Mouse (Mus musculus) forebrain, embryonic 10.5 days (tissue): ENCODE measurements around the gene Crb1. TPM values are rescaled to one million over a fixed set of nuclear protein-coding genes. Genes with fewer than 3 reads are reported as not detected.

Experiments used
- DNase-seq: peaks from one replicate; pipeline ENCODE4 v3.0.0-alpha.2; 2017; ENCODE audit warnings: low spot score; ENCODE audit errors: extremely low spot score
- H3K27ac ChIP-seq: fragments of 300-500 bp; sonication (generic); 2 replicates; pipeline ENCODE4 v1.5.1; 2016; ENCODE audit warnings: mild to moderate bottlenecking
- H3K27me3 ChIP-seq: fragments of 300-500 bp; sonication (generic); 2 replicates; pipeline ENCODE4 v1.6.1; 2016; ENCODE audit warnings: mild to moderate bottlenecking; ENCODE audit not compliant: poor library complexity, severe bottlenecking
- H3K36me3 ChIP-seq: fragments of 300-500 bp; sonication (generic); replicated peaks from 2 replicates; pipeline ENCODE4 v1.6.1; 2016; ENCODE audit warnings: mild to moderate bottlenecking, moderate library complexity
- H3K4me1 ChIP-seq: fragments of 300-500 bp; sonication (generic); 2 replicates; pipeline ENCODE4 v1.6.1; 2016
- H3K4me3 ChIP-seq: fragments of 300-500 bp; sonication (generic); 2 replicates; pipeline ENCODE4 v1.5.1; 2016; ENCODE audit warnings: mild to moderate bottlenecking, moderate library complexity
- H3K9me3 ChIP-seq: fragments of 300-500 bp; sonication (generic); 2 replicates; pipeline ENCODE4 v1.6.1; 2016; ENCODE audit warnings: mild to moderate bottlenecking, moderate library complexity
- WGBS: fragments of 180-500 bp; shearing (Covaris S2); methylation state at CpG from one replicate; pipeline ENCODE4 v1.1.7; 2016; 5-methylcytosine and 5-hydroxymethylcytosine counted together
- polyA plus RNA-seq: library from polyadenylated mRNA; unstranded; fragments of >200 nt; fragmentation: Nextera tagmentation; extraction: Ambion mirVana; gene quantifications from 2 replicates; pipeline ENCODE4 v1.2.1, GENCODE M21; 2016

Crb1 gene
- polyA plus RNA-seq, 1 experiment from 2014 or later: 1.0 TPM

- no peaks in the 10 kb centered on the region for H3K27me3 ChIP-seq
- no peak for DNase-seq
- H3K9me3 ChIP-seq: no peaks in the 10 kb centered on the region; the same call in 1 of the 2 replicates
- H3K4me1 ChIP-seq: no peaks in the 10 kb centered on the region
- 81% methylated on average over 12 of the region's 12 CpGs for WGBS
- no peak overlapping the region for H3K4me3 ChIP-seq
- H3K27ac ChIP-seq: no peak overlapping the region
- no peaks in the 10 kb centered on the region for H3K36me3 ChIP-seq
Observed at GRCm38 (mm10) chr1:139246723-139247380, 130.0 kb downstream of the Crb1 start.

DNA sequence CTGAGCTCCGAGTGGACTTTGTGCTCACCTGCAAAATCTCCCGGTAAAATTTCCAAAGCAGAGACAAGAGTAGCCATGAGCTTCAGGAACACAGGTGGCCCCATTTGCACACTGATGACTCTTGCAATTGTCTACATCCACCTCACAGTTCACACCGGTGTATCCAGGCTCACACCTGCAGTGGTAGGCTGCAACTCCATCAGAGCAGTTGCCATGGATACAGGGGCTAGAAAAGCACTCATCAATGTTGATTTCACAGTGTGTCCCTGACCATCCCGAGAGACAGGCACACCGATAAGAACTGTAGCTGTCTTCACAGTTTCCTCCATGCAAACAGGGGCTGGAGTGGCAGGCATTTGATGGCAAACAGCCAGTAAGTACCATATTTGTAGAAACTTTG is 140.1 kb downstream of the Crb1 start:
- no peak overlapping the region for H3K27ac ChIP-seq
- no peaks in the 10 kb centered on the region for H3K36me3 ChIP-seq
- DNase-seq: no peak
- H3K4me1 ChIP-seq: no peaks in the 10 kb centered on the region
- WGBS: 70% methylated on average over 5 of the region's 5 CpGs
- H3K4me3 ChIP-seq: no peak overlapping the region
- H3K9me3 ChIP-seq: no peaks in the 10 kb centered on the region
- H3K27me3 ChIP-seq: no peaks in the 10 kb centered on the region

DNA sequence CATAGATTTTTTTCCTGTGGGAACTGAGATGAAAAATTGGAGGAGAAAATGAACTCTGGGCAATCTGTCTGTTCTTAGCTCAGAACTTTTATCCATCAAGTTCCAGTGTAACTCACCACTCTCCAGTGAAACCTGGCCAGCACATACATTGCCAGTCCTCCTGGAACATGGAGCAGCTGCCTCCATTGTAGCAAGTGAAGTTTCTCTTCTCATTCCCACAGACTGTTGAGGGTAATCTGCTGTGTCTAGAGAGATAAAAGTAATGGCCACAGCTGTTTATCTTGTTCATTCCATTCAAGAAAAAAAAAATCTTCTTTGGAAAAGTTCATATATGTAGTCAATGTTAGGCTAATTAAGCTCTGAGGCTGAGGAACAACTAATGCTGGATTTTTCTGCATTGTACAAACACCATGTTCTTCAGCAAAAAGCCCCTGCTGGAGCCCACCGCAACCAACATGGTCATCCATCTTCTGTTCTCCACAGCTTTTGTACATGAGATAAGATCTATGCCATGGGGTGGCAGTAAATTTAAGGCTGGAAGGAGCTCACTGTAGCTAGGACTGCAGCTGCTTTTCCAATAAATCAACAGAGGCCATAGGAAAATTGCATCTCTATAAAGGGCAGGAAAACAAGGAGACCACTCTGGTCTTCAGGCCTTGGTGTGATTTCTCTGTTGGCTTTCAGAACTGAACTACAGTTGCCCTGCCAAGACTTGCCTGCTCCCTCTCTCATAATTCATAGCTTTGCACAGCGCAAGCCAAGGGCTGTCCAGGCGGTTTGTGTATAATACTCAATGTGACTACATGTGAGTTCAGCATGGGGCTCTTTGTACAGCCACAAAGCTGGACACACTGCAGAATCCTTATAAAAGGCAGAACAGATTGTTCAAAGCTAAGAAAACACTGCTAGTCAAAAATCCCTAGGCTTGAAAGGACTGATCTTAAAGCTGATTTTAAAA is 142.0 kb downstream of the Crb1 start:
- Histone ChIP-seq H3K4me3 (no peak overlapping the region), H3K4me1 (no peaks in the 10 kb centered on the region), H3K27me3 (no peaks in the 10 kb centered on the region), H3K36me3 (no peaks in the 10 kb centered on the region), H3K27ac (no peak overlapping the region), H3K9me3 (no peaks in the 10 kb centered on the region)
- WGBS: 93% methylated on average over 3 of the region's 3 CpGs
- no peak for DNase-seq

GRCm38 (mm10) chr1:139232636-139233035 is 144.3 kb downstream of the Crb1 start:
- Histone ChIP-seq H3K27me3 (no peaks in the 10 kb centered on the region), H3K9me3 (no peaks in the 10 kb centered on the region), H3K4me1 (no peaks in the 10 kb centered on the region), H3K4me3 (no peak overlapping the region), H3K27ac (no peak overlapping the region), H3K36me3 (no peaks in the 10 kb centered on the region)
- DNase-seq: no peak
- WGBS: 83% methylated on average over 3 of the region's 3 CpGs

GRCm38 (mm10) chr1:139224309-139224949 is 152.5 kb downstream of the Crb1 start:
- Histone ChIP-seq H3K27ac (no peak overlapping the region), H3K36me3 (no peaks in the 10 kb centered on the region), H3K4me1 (no peaks in the 10 kb centered on the region), H3K4me3 (no peak overlapping the region), H3K9me3 (no peaks in the 10 kb centered on the region), H3K27me3 (no peaks in the 10 kb centered on the region)
- no peak for DNase-seq
- WGBS: 93% methylated on average over 6 of the region's 6 CpGs

DNA sequence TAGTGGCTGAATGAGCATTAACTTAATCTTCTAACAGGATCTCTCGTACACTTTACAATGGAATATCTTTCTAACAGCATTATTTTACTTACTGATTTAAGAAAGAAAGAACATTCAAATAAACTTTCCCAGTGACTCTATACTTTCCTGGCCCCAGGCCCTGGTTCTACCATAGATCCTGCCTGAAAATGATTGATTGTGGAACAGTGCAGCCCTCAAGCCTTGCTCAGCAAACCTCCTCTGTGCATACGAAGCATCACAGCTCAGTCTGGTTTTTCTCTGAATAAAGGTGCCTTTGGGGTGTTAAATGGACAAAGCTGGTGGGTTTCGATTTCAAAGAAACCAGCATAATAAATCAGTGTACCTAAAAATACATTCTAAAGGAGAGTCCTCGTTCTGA is 153.1 kb downstream of the Crb1 start:
- Histone ChIP-seq H3K36me3 (no peaks in the 10 kb centered on the region), H3K9me3 (no peaks in the 10 kb centered on the region), H3K27me3 (no peaks in the 10 kb centered on the region), H3K4me3 (no peak overlapping the region), H3K27ac (no peak overlapping the region), H3K4me1 (no peaks in the 10 kb centered on the region)
- no peak for DNase-seq
- 81% methylated on average over 4 of the region's 4 CpGs for WGBS

GRCm38 (mm10) chr1:139215311-139215710 is 161.6 kb downstream of the Crb1 start:
- Histone ChIP-seq H3K36me3 (no peaks in the 10 kb centered on the region), H3K4me3 (no peak overlapping the region), H3K27ac (no peak overlapping the region), H3K9me3 (no peaks in the 10 kb centered on the region), H3K27me3 (no peaks in the 10 kb centered on the region), H3K4me1 (peaks cover 17% of the 10 kb centered on the region)
- no peak for DNase-seq
- WGBS: 68% methylated on average over 8 of the region's 8 CpGs

DNA sequence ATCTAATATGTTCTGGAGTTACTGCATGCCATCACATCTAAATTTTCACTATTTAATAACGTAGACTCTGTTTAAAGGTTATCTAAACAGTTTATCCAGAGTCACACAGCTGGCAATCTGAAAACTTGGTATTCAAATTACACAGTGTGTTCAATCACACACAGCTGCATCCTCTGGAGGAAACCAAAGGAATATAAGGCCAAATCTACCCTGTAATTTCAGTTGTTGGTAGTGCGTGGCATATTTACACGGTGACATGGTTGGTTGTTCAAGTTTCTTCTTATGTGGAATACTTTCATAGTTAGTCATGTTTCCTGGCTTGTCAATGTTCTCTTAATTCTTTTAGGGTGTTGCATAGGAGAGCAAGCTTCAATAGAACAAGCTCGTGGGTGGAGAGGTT is 166.4 kb downstream of the Crb1 start:
- H3K27ac ChIP-seq: no peak overlapping the region
- no peaks in the 10 kb centered on the region for H3K36me3 ChIP-seq
- 78% methylated on average over 4 of the region's 4 CpGs for WGBS
- no peak for DNase-seq
- H3K4me1 ChIP-seq: peaks cover 30% of the 10 kb centered on the region
- H3K4me3 ChIP-seq: no peak overlapping the region
- H3K9me3 ChIP-seq: no peaks in the 10 kb centered on the region
- H3K27me3 ChIP-seq: no peaks in the 10 kb centered on the region

DNA sequence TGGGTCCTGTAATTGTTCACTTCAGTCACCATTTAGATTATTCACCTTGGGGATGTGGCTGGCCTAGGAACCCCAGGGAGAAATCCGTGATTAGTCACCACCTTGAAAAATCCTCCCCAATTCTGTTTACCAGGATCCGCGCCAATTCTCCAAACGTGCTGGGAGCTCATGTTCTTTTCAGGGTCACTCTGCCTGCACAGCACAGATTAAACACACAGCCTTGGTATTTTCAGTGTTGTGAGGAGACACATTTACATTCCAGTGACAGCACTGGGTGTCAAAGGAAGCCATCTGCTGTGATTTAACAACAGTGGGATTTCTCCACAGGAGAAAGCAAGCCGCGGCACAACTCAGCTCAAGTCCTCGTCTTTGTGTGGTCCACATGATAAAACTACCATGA is 167.1 kb downstream of the Crb1 start:
- H3K27ac ChIP-seq: no peak overlapping the region
- peaks cover 30% of the 10 kb centered on the region for H3K4me1 ChIP-seq
- no peak for DNase-seq
- H3K36me3 ChIP-seq: no peaks in the 10 kb centered on the region
- no peaks in the 10 kb centered on the region for H3K9me3 ChIP-seq
- H3K4me3 ChIP-seq: no peak overlapping the region
- 22% methylated on average over 7 of the region's 7 CpGs for WGBS
- H3K27me3 ChIP-seq: no peaks in the 10 kb centered on the region

DNA sequence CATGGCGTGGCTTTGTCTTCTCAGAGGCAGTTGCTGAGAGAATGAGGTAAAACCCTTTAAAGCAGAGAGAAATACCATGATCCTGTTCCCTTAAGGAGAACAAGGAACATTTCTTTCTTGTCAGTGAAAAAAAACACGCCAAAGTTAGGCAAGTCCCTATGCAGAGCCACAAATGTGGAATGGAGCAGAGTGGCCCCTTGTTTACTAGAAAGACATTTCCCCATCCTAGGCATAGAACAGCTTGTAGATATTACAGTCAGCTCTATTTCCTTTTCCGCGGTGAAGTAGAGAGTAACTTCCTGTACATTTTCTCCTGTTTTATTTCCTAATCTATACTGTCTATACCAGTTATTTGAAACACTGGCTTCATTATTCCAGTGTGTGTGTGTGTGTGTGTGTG is 170.6 kb downstream of the Crb1 start:
- Histone ChIP-seq H3K36me3 (no peaks in the 10 kb centered on the region), H3K9me3 (no peaks in the 10 kb centered on the region), H3K27ac (no peak overlapping the region), H3K4me1 (peaks cover 23% of the 10 kb centered on the region), H3K4me3 (no peak overlapping the region), H3K27me3 (no peaks in the 10 kb centered on the region)
- WGBS: 71% methylated on average over 4 of the region's 4 CpGs
- DNase-seq: no peak

GRCm38 (mm10) chr1:139203026-139203425 is 173.9 kb downstream of the Crb1 start:
- Histone ChIP-seq H3K4me1 (0 out of 2 replicates have a peak, but pooled peaks cover 3% of the 10 kb centered on the region), H3K27me3 (no peaks in the 10 kb centered on the region), H3K36me3 (no peaks in the 10 kb centered on the region), H3K9me3 (no peaks in the 10 kb centered on the region), H3K4me3 (no peak overlapping the region), H3K27ac (no peak overlapping the region)
- DNase-seq: no peak
- WGBS: 81% methylated on average over 5 of the region's 5 CpGs

GRCm38 (mm10) chr1:139194428-139195028 is 182.4 kb downstream of the Crb1 start:
- Histone ChIP-seq H3K4me1 (peaks cover 17% of the 10 kb centered on the region), H3K27ac (peak overlapping the region; percentile 30; the same call in 1 of the 2 replicates), H3K27me3 (no peaks in the 10 kb centered on the region), H3K4me3 (no peak overlapping the region), H3K36me3 (no peaks in the 10 kb centered on the region), H3K9me3 (no peaks in the 10 kb centered on the region)
- DNase-seq: no peak
- 5% methylated on average over 5 of the region's 5 CpGs for WGBS
